Mouse (Mus musculus) heart, postnatal 0 days (tissue): ENCODE measurements around the gene Rps21.

ENCODE experiments used
- CTCF ChIP-seq: IDR thresholded peaks from 2 replicates; pipeline ENCODE4 v1.5.1; 2016; ENCODE audit warnings: antibody characterized with exemption, control low read depth, low read depth
- EP300 ChIP-seq: IDR thresholded peaks from 2 replicates; pipeline ENCODE4 v1.6.1; 2016; ENCODE audit warnings: antibody characterized with exemption, low read depth

GRCm38 (mm10) chr2:180250930-180251611, 6.1 kb upstream of the Rps21 start:
- TF ChIP-seq EP300 (no peak), CTCF (peak; percentile 99)
